Mouse (Mus musculus): Measurements from ENCODE around the gene Rps6ka2.

- TF ChIP-seq CTCF (IDR thresholded peaks at IDR 0.05; ENCODE audit: control insufficient read depth, insufficient read depth, insufficient replicate concordance, low read depth, low read length) (no peak), POLR2A (IDR thresholded peaks at IDR 0.05; ENCODE audit: control insufficient read depth, low read depth, low read length) (no peak)
Observed at GRCm38 (mm10) chr17:7250373-7250772, 80.5 kb downstream of the Rps6ka2 start.

Data from testis, adult 2 months (tissue).